Mouse (Mus musculus): ENCODE measurements around the gene Them7.

Them7 gene

DNA sequence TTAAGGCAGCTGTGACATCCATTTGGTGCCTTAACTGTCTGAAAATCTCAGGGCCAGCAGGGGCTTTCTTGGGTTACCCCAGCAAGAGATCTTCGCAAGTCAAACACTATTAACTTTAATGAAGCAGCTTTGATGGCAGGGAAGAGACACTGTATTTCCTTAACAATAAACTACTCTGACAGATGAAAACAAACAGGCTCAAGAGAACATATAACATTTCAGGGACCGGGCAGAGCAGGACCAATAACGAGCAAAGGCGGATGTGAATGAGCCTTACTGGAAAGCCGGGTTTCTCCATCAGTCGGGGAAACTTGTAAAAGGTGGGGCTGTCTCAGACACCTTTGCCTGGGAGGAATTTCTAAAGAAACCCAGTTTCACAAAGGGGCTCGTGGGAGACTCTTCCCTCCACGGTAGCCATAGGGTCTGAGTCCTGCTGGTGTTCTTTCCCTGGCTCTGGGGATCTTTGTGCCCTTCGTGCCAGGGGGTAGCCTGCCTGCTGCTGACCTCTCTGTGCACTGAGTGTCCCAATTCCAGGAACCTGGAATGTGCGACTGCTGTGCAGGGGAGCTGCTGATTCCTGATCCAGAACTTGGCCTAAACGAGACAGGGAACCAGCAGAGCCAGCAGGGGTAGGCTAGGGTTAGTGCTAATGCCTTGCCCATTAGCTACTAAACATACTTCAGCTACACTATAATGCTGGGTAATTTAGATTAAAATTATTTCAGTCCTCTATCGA is 11.4 kb downstream of the Them7 start:
- no peak for DNase-seq (ENCODE audit: low spot score)

DNA sequence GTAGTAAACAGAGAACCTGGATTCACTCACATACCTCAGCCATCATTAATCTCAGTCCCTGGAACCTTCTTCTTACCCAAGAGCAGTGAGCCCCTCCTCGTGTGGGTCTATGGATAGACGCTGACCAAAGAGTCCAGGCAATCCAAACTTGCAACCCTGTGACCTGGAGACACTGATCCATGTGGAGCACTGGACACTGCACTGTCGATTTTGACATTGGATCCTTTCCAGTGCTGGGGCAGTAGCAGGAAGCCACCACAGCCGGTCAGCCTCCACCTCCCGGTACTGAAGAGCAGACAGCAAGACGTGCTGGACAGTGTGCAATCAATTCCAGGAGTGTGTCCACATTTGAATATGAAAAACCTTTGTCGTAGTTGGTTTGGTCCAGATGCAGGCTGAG is 13.3 kb downstream of the Them7 start:
- DNase-seq (ENCODE audit: low spot score), result no peak

DNA sequence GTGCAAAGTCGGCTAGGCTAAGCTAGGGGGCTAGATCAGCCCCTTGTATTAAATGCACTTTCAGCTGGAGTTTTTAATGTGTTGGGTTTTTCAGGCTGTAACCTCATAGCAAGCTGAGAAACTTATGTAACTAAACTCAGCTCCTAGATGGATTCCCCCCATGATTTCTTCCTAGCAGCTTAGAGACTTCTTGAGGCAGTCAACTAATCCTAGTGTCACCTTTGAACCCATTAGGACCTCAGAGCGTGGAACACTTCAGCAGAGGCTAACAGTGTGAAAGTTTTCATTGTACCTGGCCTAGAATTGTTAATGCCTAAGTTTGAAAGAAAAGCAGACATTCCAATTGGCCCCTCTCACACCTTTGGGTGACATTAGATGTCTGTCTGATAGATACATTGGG is 13.7 kb downstream of the Them7 start:
- DNase-seq (ENCODE audit: low spot score), result no peak

DNA sequence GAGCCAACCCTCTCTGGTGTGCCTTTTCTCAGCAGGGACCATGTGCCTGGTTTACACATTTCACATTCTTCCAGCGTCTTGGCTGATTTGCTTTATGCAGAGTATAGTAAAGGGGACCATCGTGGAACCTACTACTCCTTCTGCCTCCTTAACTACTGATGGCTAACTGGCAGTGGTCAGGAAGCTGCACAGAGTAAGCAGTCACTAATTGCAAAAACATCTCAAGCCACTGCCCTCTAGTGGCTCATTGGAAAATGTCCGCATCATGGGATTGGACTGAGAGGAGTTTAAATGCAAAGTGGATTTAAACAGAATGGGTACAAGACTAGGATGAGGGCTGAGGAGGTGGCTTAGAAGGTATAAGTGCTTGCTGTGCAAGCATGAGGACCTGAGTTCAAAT is 14.7 kb downstream of the Them7 start:
- DNase-seq (ENCODE audit: low spot score), result no peak

DNA sequence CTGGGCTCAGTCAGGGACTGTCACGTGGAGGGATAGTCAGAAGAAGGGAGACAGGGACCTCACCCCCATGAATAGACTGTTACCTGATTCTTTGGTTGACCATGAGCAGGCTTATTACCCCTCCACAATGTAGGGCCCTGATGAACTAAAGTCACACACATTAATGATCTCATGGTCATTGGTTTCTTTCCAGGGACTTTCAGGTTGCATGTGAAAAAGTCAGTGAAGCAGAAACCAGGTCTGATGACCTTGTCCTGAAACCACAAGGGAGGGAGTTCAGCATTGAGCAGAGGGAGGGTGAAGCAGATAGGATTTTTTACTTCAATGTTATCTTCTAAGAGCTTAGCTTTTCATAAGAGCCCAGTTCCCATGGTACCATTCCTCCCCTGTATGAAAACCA is 16.5 kb downstream of the Them7 start:
- DNase-seq (ENCODE audit: low spot score), result no peak

DNA sequence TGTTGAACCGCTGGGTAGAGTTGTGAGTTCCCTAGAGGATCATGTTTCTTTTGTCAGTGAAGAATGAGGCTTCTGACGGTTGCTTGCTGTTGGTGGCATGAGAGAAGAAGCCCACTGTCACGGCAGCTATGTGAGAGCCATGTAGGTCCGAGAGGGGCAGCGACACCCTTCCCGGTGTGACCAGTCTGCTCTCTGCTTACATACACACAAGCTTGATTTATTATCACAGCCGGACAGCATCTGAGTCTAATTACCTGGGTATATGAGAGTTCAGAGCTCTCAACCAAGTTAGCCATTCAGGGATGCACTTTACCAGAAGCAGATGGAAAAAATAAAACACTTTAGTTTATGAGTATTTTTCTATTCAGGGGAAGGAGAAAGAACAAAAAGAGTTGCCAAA is 18.8 kb downstream of the Them7 start:
- no peak for DNase-seq (ENCODE audit: low spot score)

DNA sequence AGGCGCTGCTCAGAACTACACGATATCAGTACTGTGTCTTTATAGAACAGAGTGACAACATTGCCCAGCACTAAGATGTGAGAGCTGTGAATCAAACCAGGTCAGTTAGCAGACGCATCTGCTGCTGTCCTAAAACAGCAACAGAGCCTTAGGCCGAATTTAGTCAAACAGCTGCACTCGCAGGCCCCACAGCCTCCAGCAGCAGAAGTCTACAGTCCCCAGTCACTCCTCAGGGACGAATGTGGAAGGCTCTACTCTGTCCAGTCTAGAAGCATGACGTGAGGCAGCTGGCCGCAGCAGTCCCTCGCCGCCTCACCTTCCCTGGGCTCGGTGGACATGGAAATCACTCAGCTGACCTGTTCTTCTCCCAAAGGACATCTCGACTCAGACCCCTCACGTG is 20.6 kb downstream of the Them7 start:
- DNase-seq (ENCODE audit: low spot score), result no peak

DNA sequence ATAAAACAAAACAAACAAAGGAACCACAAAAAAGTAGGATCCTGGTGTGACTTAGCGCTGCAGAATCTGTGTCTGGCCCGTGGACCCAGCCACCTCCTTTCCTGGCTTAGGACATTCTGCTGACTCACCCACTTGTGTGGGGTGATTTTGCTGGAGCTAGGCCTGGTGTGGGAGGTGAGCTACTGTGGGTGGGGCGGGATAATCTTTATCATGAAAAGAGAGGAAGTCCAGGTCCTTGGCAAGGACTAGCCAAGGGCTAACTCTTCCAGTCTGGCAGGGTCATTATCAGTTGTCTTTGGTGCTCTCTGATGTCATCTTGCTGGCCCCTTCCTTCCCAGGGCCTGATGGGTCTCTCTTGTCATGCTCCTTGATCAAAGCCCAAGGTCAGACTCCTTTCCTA is 27.9 kb downstream of the Them7 start:
- no peak for DNase-seq (ENCODE audit: low spot score)

DNA sequence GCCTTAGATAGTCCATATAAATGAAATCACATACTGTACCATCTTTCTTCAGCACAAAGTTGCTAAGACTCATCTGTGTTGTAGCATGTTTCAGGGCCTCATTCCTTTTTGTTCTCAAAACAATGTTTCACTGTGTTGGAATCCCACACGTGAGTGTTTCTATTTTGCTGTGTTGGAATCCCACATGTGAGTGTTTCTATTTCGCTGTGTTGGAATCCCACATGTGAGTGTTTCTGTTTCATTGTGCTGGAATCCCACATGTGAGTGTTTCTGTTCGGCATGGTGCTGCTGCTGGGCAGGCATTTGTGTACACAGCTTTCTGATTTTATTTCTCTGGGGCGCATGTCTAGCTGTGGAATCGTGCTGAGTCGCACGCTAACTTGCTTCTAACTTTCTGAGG is 28.7 kb downstream of the Them7 start:
- DNase-seq (ENCODE audit: low spot score), result no peak

DNA sequence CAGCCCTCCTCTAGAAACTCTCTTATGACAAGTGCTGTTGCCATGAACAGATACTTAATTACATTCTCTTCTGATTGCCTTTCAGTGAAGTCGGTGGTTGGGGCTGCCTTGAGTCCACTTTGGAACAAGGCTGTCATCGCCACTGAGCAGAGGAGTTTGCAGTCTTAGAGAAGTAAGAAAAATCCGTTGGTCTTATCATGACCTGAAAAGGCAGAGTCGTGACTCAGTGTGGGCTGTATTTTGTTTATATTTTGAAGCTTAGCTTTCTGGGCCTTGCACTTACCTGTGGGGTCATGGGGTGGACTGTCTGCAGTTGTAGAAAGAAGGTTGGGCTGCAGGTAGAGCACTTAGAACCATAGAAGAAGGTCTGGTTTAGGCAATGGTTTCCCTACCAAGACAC is 31.3 kb downstream of the Them7 start:
- no peak for DNase-seq (ENCODE audit: low spot score)

DNA sequence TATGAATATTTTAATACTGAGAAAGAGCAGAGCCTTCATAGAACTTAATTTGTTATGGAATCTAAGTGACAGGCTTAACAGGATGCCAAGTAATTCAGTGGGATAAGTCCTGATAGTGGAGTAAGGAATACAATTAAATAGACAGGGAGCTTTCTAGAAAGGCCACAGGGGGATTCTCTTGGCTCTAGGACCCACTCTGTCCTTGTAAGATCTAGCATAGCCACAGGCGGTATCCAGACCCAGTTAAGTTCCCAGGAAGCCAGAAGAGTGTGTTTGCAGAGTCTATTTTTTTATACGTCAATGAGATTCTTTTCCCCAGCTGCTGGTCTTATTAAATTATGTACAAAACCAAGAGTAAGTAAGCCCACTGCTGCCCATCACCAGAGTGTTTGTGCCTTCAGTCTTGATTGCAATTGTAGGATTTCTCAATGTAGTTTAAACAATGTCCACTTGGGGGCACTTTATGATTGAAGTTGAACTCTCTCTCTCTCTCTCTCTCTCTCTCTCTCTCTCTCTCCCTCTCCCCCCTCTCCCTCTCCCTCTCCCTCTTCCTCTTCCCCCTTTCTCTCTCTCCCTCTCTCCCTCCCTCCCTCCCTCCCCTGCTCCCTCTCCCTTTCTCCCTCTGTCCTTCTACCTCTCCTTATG is 32.4 kb downstream of the Them7 start:
- DNase-seq (ENCODE audit: low spot score), result no peak

DNA sequence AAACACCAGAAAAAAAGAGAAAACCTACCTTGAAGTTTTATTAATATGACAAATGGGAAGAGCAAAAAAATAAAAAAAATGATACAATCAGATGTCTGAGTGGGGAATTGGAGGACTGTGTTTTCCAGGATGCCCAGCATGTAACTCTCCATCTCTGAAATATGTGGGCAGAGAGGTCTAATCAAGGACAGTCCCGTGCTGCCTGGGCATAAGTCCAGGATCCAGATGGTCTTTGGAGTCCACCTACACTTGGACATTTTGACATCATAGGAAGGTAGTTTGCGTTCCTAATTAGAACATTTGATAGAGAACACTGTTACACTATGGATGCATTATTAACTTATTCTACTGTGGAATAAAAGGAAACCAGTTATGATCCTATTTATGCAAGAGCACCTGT is 33.3 kb downstream of the Them7 start:
- no peak for DNase-seq (ENCODE audit: low spot score)

DNA sequence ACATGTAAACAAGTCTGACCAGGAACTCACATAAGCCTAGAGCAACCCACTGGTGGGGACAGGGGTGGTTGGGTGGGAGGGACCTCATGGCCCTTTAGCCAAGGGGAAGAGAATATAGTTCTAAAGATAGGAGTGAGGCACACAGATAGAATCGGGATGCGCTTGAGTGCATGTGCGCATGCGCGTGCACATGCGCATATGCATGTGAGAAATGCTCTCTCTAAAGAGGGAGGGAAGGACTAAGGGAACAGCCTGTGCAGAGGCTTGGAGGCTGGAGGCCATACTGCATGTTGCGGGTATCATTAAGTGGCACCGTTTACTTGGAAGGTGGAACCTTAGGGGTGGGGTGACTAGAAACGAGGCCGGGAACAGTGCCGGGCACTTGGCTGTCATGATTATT is 37.2 kb downstream of the Them7 start:
- DNase-seq (ENCODE audit: low spot score), result no peak

DNA sequence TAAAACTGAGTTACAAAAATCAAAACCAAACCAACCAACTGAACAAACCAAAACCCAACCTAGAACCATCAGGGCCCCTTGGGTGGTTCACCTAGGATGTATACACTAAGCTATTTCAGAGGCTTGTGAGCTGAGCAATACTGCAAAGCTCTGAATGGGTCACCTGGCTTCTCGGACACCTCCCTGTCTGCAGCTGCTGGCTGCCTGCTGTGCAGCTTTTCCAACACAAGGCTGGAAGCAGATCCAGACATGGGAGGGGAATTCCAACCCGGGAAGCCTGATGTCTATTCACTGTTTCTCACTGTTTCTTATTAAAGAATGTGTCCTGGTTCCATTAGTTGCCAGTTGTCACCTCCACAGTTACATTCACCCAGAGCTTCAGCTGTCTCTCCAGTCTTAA is 39.1 kb downstream of the Them7 start:
- no peak for DNase-seq (ENCODE audit: low spot score)

DNA sequence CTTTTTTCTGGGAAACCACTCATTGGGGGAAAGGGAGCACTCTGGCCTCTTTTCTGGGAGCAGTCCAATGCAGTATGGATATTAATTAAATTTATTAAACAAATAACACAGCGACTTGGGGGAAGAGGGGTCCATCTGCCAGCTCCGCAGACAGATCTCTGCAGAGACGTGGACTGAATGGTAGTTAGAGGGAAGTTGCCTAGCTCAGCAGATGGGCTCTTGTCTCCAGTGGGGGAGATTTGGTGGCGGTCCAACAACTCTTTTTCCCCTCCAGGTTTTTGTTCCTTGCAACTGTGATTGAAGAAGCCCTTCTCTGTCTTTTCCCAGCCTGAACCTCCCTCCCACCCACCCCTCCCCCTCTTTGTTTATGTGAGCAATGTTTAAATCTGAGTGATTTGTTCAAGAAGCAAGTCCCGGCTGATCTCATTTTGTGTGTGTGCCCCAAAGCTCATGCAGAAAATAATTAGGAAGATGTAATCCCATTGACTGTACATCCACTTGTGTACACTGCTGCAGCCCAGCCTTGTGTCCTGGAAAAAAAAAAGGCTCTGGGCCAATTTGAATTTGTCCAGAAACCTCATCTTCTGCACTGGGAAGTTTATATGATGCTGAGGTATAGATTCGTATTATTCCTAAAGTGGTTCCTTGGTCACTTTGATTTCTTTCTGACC is 58.4 kb downstream of the Them7 start:
- DNase-seq (ENCODE audit: low spot score), result no peak

DNA sequence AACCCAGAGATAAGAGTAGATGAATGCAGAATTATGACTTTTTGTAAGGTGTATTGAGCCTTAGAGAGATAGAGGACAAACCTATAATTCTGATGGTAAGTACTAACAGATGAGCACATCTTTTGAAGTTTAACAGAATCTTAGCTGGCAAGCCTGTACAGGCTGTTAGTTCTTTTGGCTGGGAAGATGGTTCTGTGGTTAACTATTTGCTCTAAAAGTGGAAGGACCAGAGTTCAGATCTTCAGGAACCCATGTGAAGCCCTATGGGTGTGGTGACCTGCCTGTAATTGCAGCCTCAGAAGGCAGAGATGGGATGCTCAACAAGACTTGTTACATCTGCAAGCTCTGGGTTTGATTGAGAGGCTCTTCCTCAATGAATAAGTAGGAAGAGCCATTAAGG is 59.7 kb downstream of the Them7 start:
- no peak for DNase-seq (ENCODE audit: low spot score)

DNA sequence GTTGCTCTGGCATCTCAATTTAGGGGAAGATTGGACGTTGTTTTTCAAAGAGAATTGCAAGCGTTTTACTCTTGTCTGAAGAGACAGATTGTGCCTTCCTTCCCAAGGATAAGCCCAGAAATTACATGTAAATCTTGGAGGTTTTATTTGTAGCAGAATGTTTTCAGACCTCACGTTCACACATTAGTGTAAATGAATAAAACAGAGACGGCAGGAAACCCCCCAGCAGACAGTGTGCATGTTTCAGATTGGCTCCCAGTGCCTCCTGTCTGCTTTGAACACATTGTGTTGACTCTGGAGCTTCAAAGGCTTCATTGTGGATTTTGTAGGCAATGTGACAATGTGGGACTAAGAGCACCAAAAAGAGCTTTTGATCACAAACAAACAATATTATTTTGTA is 60.7 kb downstream of the Them7 start:
- no peak for DNase-seq (ENCODE audit: low spot score)

DNA sequence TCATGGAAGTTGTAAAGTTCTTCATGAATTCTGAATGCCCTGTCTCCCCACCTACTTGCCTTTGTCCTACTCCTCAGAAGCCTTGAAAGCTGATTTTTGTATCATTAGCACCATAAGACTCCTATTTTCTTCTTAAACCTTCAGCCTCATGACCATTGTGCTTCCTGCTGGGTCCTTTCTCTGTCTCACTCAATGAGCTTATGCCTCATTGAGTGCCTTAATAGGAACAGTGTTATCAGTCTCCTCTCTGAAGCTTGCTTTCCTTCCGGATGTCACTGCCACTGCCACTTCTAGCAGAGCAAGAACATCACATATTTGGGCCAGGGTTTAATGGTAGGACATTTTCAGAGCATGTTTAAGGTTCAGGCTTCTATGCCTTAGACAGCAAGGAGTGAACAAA is 71.7 kb downstream of the Them7 start:
- DNase-seq (ENCODE audit: low spot score), result no peak

DNA sequence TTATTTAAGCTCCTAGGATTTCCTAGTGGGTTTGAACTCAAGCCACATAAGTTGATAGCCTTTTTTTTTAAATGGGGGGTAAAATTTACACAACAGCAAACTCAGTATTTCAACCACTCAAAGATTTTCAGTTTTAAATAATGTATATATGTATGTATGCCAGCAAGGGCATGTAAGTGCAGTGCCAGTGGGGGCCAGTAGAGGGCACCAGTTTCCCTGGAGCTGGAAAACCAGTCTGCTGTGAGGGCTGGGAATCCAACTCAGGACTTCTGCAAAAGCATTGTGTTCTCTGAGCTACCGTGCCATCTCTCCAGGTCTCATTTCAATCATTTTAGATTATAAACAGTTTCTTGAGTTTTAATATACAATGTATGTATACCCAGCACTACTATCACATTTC is 74.8 kb downstream of the Them7 start:
- DNase-seq (ENCODE audit: low spot score), result no peak

DNA sequence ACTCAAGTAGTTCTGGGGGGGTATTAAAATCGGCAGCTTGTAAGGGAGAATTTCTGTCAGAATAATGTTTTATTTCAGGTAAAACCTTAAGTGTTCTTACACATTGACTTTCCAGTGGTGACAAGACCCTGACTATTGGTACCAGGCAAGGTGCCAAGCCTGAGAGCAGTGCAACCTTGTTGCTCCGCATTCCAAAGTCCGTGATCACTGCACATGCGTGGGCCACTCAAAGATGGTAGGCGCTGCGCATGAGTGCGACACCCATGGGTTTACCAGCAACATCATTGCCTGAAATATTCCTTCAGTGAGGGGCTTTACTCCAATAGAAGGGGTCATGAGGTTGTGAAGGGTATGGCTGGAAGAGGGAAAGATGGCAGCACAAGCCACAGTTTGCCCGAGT is 77.0 kb downstream of the Them7 start:
- no peak for DNase-seq (ENCODE audit: low spot score)

DNA sequence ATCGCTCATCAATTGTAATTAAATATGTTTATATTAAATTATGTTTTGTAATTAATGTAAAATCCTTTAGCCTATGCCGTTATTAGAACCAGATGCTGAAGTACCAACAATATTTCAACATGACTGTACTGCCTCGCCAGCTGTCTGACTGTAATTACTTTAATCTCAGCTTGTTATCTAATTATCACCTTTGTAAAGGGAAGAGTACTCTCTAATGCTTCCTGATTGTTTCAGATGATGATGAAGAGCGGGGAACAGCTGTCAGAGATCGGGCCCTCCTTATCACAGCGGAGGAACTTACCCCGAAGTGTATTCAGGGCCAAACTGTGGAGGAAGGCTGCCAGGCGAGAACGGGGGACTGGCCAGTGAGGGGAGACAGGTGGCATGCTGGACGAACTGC is 77.4 kb downstream of the Them7 start:
- no peak for DNase-seq (ENCODE audit: low spot score)

DNA sequence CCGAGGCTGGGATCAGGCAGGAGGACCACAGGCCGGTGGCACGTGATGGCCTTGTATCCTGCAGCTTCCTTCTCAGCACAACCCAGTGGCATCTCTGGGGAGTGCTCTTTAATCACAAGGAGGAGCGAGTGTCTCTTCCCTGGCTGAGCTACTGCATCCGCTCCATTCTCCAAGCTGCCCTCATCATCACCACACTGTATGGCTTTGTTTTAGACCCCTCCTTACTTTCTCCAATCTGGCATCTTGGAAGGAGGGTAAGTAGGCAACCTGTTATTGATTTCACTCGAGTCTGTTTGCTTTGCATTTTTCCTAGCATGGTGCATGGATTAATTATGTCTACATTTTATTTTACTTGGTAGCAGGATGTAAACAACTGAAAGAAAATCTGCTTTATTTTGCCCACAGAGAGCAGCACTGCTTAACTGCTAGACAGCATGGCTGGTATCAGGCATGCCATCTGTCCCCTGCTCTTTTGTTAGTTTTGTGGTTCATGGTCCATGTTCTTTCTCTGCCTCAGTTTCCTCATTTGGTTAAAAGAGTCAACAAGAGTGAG is 79.9 kb downstream of the Them7 start:
- no peak for DNase-seq (ENCODE audit: low spot score)

DNA sequence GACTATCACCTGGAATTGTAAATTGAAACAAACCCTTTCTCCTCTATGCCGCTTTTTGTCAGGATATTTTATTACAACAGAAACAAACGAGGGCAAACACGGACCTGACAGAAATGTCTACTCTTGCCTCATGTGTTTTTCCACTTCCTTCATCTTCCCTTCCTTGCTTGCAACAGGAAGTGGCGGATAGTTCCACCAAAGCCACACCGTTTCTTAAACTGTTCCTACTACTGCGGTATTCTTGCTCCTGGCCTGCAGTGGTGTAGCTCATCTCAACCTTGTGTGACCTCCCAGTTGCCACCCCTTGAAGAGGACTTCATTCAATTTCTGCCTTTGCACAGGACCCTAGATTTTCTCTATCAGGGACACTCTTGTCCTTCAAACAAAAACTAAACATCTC is 81.8 kb downstream of the Them7 start:
- DNase-seq (ENCODE audit: low spot score), result no peak

Measured in lung, postnatal 25 days (tissue).